Mouse (Mus musculus) small intestine, adult 2 months (tissue): ENCODE results near the gene Sycp3.

ENCODE experiments used
- CTCF ChIP-seq: fragments of 200-500 bp; IDR thresholded peaks from 2 replicates; pipeline ENCODE4 v1.5.1; 2012; ENCODE audit warnings: low read depth, mild to moderate bottlenecking, control low read depth, inconsistent platforms, low read length, moderate library complexity, mixed read lengths; ENCODE audit not compliant: insufficient replicate concordance, insufficient read length; ENCODE audit errors: extremely low read depth
- POLR2A ChIP-seq: fragments of 200-500 bp; IDR thresholded peaks from 2 replicates; pipeline ENCODE4 v1.6.1; 2012; ENCODE audit warnings: low read depth, mild to moderate bottlenecking, control low read depth, inconsistent platforms, low read length, moderate library complexity

DNA sequence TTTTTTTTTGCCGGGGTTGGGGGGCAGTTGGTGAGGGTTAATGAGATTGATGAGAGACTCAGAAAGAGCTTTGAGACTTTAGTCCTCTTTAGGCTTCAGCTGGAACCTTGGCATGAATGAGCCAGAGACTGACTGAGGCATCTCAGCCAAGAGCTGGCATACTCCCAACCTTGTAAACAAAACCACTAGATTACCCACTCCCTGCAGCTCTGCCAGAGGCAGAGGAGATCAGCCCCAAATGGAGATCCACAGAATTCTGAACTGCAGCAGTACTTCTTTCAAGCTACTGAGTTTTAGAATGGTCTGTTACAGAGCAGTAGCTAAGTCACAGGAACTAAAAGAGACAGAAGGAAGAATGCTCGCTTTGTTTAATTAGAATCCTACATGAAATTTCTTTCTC, 8.1 kb upstream of the Sycp3 start:
- TF ChIP-seq CTCF: no peak
- no peak for TF ChIP-seq POLR2A
